Mouse (Mus musculus) G1E (cell line): Measurements from ENCODE around the gene Flvcr1. TPM values are rescaled to one million over a fixed set of nuclear protein-coding genes. Genes with fewer than 3 reads are reported as not detected.

ENCODE experiments used
- ATAC-seq: 2 replicates; pipeline ENCODE4 v1.8.0; 2016; ENCODE audit warnings: mild to moderate bottlenecking; ENCODE audit not compliant: insufficient number of reproducible peaks, poor library complexity, low FRiP score, severe bottlenecking; ENCODE audit errors: extremely low read depth
- DNase-seq: peaks from one replicate; pipeline ENCODE4 v3.0.0; 2012; ENCODE audit warnings: low spot score
- H3K27me3 ChIP-seq: 2 replicates; pipeline ENCODE4 v1.6.1; 2012; ENCODE audit warnings: mild to moderate bottlenecking, low read length, inconsistent platforms; ENCODE audit not compliant: insufficient read depth
- H3K36me3 ChIP-seq: replicated peaks from 2 replicates; pipeline ENCODE3; 2012; ENCODE audit warnings: mild to moderate bottlenecking, inconsistent platforms
- H3K4me1 ChIP-seq: 2 replicates; pipeline ENCODE4 v1.6.1; 2012; ENCODE audit warnings: low read depth, low read length, inconsistent platforms, mixed read lengths; ENCODE audit not compliant: insufficient read depth
- H3K4me3 ChIP-seq: 2 replicates; pipeline ENCODE4 v1.5.1; 2012; ENCODE audit warnings: low read depth, mild to moderate bottlenecking, inconsistent platforms, low read length, moderate library complexity, mixed read lengths
- H3K9me3 ChIP-seq: replicated peaks from 2 replicates; pipeline ENCODE4 v1.6.1; 2012; ENCODE audit warnings: inconsistent platforms
- CTCF ChIP-seq: IDR thresholded peaks from 2 replicates; pipeline ENCODE4 v1.5.1; 2012; ENCODE audit warnings: low read depth, low read length, inconsistent platforms, mixed read lengths
- GATA1 ChIP-seq: IDR thresholded peaks from 2 replicates; pipeline ENCODE4 v1.6.1; 2012; ENCODE audit warnings: borderline replicate concordance, low read length, inconsistent platforms, mixed read lengths
- GATA2 ChIP-seq: IDR thresholded peaks from 2 replicates; pipeline ENCODE4 v1.6.1; 2012; ENCODE audit warnings: low read depth, low read length, inconsistent platforms, borderline replicate concordance
- POLR2AphosphoS5 ChIP-seq: IDR thresholded peaks from 2 replicates; pipeline ENCODE4 v1.6.1; 2012; ENCODE audit warnings: low read depth, low read length, inconsistent platforms; ENCODE audit not compliant: insufficient replicate concordance
- TAL1 ChIP-seq: conservative IDR thresholded peaks from 2 replicates; pipeline ENCODE4 v1.6.1; 2012; ENCODE audit warnings: low read depth, low read length, inconsistent platforms, mixed read lengths
- polyA plus RNA-seq: library from polyadenylated mRNA; stranded (reverse); fragments of >175 nt; gene quantifications from 2 replicates; pipeline ENCODE4 v1.2.3, GENCODE M21; 2012
- total RNA-seq, 2 experiments: library from RNA; stranded (forward) in 1 of 2; stranded (reverse) in 1 of 2; fragments of 200-1000 nt in 1 of 2; fragments of >200 nt in 1 of 2; fragmentation: Nextera tagmentation in 1 of 2; gene quantifications; 2 replicates each; pipeline ENCODE4 v1.2.3; 2014 to 2017

The Flvcr1 gene
- total and polyA plus RNA-seq, 3 experiments: 8.2 to 22.5 (median 20.2) TPM

- H3K27me3 ChIP-seq: peaks cover 29% of the 10 kb centered on the region
- TF ChIP-seq GATA1 (no peak), POLR2AphosphoS5 (no peak), CTCF (no peak), TAL1 (no peak), GATA2 (no peak)
- ATAC-seq: no peak
These were observed 36.4 kb downstream of the Flvcr1 start for GRCm38 (mm10) chr1:190989437-190990082.

GRCm38 (mm10) chr1:190981412-190981811, 44.5 kb downstream of the Flvcr1 start:
- ATAC-seq: no peak
- H3K27me3 ChIP-seq: peaks cover 34% of the 10 kb centered on the region
- no peak overlapping the region for H3K4me3 ChIP-seq
- no peak for DNase-seq
- TF ChIP-seq CTCF (no peak), GATA2 (no peak), POLR2AphosphoS5 (no peak), TAL1 (no peak), GATA1 (no peak)
- H3K9me3 ChIP-seq: no peaks in the 10 kb centered on the region; the same call in 1 of the 2 replicates
- no peaks in the 10 kb centered on the region for H3K36me3 ChIP-seq
- no peaks in the 10 kb centered on the region for H3K4me1 ChIP-seq

More at GRCm38 (mm10) chr1:190989437-190990082, 36.4 kb downstream of the Flvcr1 start:
- H3K36me3 ChIP-seq: no peaks in the 10 kb centered on the region
- H3K9me3 ChIP-seq: no peaks in the 10 kb centered on the region
- H3K4me3 ChIP-seq: no peak overlapping the region
- no peaks in the 10 kb centered on the region for H3K4me1 ChIP-seq
- DNase-seq: no peak

GRCm38 (mm10) chr1:190980470-190980869, 45.5 kb downstream of the Flvcr1 start:
- DNase-seq (no peak), ATAC-seq (no peak)
- TF ChIP-seq GATA1: no peak
- TF ChIP-seq GATA2: no peak
- TF ChIP-seq CTCF: no peak
- no peak for TF ChIP-seq TAL1
- TF ChIP-seq POLR2AphosphoS5: no peak
- H3K27me3 ChIP-seq: peaks cover 38% of the 10 kb centered on the region
- no peaks in the 10 kb centered on the region for H3K36me3 ChIP-seq
- no peaks in the 10 kb centered on the region for H3K4me1 ChIP-seq
- no peak overlapping the region for H3K4me3 ChIP-seq
- H3K9me3 ChIP-seq: no peaks in the 10 kb centered on the region; the same call in 1 of the 2 replicates

GRCm38 (mm10) chr1:190979100-190979563, 46.8 kb downstream of the Flvcr1 start, which contains the start of gene Vash2:
Gene Vash2 (minus strand): TSS chr1:190979296.
- DNase-seq: no peak
- no peak for ATAC-seq
- TF ChIP-seq GATA2 (no peak), TAL1 (no peak), CTCF (no peak), POLR2AphosphoS5 (no peak)
- H3K4me1 ChIP-seq: no peaks in the 10 kb centered on the region
- H3K36me3 ChIP-seq: no peaks in the 10 kb centered on the region
- H3K27me3 ChIP-seq: peaks cover 51% of the 10 kb centered on the region
- H3K9me3 ChIP-seq: no peaks in the 10 kb centered on the region; the same call in 1 of the 2 replicates
- H3K4me3 ChIP-seq: no peak within 1 kb of the TSS

DNA sequence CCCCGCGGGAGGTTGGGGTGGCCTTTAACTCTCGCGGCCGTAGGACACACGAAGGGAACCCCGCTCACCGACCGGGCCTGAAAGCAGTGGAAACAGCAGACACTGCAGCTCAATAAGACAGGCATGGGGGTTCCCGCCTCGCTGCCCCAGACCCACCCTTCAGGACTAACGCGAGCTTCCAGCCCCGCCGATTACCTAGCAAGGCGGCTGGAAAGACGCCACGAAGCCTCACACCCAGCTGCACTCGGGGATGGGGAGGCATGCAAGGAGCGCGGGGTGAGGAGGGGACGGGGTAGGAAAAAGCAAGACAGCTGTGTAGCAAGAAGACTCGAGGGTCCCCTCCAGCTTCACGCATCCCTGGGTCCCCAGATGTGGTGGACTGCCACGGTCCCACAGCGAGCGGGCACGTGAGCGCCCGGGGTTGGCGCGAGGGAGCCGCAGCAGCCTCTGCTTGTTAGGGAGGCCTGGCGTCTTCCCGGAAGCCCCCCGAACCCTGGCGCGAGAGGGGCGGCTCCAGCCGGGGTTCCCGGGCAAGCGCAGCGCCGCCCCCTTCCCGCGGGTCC, 47.4 kb downstream of the Flvcr1 start:
- ATAC-seq (no peak), DNase-seq (no peak)
- peaks cover 56% of the 10 kb centered on the region for H3K27me3 ChIP-seq
- H3K4me3 ChIP-seq: no peak overlapping the region
- H3K4me1 ChIP-seq: no peaks in the 10 kb centered on the region
- no peaks in the 10 kb centered on the region for H3K36me3 ChIP-seq
- no peaks in the 10 kb centered on the region; the same call in 1 of the 2 replicates for H3K9me3 ChIP-seq
- TF ChIP-seq TAL1: no peak
- TF ChIP-seq CTCF: no peak
- TF ChIP-seq POLR2AphosphoS5: no peak
- TF ChIP-seq GATA1: no peak
- no peak for TF ChIP-seq GATA2

DNA sequence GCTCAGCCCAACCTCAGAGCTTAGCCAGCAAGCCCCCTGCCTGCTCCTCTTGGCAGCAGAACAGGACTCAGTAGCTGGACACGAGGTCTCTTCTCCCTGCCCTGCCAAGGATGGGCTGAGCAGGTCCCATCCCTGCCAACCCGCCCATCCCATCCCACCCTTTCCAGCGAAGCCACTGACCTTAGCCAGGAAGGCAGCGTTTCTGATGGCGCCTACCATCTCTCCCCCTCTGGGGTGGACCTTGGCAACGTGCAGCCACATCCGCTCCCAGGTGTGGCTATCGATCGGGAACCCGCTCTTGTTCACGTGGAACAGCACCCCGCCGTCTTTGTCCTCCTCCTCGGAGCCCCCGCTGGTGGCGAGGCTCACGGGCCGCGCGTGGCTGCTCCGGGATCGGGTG, 48.0 kb downstream of the Flvcr1 start:
- Histone ChIP-seq H3K27me3 (peaks cover 62% of the 10 kb centered on the region), H3K9me3 (no peaks in the 10 kb centered on the region; the same call in 1 of the 2 replicates), H3K4me3 (no peak overlapping the region), H3K4me1 (no peaks in the 10 kb centered on the region), H3K36me3 (no peaks in the 10 kb centered on the region)
- no peak for ATAC-seq
- no peak for DNase-seq
- TF ChIP-seq GATA2: no peak
- TF ChIP-seq POLR2AphosphoS5: no peak
- no peak for TF ChIP-seq GATA1
- no peak for TF ChIP-seq TAL1
- no peak for TF ChIP-seq CTCF
